Mouse (Mus musculus): ENCODE measurements at regions not wholly inside any gene's neighbourhood (a gene's known extent, or its start where the extent isn't known, plus 50 kb on each side); places are given as distances from the start of the nearest gene placed in this dataset.

- DNase-seq (ENCODE audit: low spot score) (no peak), ATAC-seq (ENCODE audit: low FRiP score, low TSS enrichment) (no peak)
- no peak overlapping the region for H3K4me2 ChIP-seq (replicated peaks; ENCODE audit: low read depth)
- H3K4me3 ChIP-seq (ENCODE audit: low read depth, low read length), result no peak overlapping the region
- no peaks in the 10 kb centered on the region for H3K36me3 ChIP-seq (ENCODE audit: control insufficient read depth, insufficient read depth, low read length)
- TF ChIP-seq EP300 (optimal IDR thresholded peaks at IDR 0.05) (no peak), CTCF (IDR thresholded peaks at IDR 0.05; ENCODE audit: low read depth) (no peak)
- WGBS, result 78% methylated on average over 7 of the region's 7 CpGs
- H3K9me3 ChIP-seq (ENCODE audit: control insufficient read depth, low read length), result no peaks in the 10 kb centered on the region
- no peak overlapping the region for H3K27ac ChIP-seq (replicated peaks)
- H3K27me3 ChIP-seq (ENCODE audit: control insufficient read depth, insufficient read depth, low read length), result no peaks in the 10 kb centered on the region
- H3K4me1 ChIP-seq (replicated peaks; ENCODE audit: control insufficient read depth, insufficient read depth), result no peaks in the 10 kb centered on the region
- H3K9ac ChIP-seq (ENCODE audit: low read length), result no peak overlapping the region
Observed at GRCm38 (mm10) chr14:76340789-76341188, 74.0 kb upstream of the Tsc22d1 start.

- ATAC-seq (ENCODE audit: low FRiP score, low TSS enrichment) (no peak), DNase-seq (ENCODE audit: low spot score) (no peak)
- H3K4me1 ChIP-seq (replicated peaks; ENCODE audit: control insufficient read depth, insufficient read depth), result no peaks in the 10 kb centered on the region
- H3K4me2 ChIP-seq (replicated peaks; ENCODE audit: low read depth), result no peak overlapping the region
- H3K36me3 ChIP-seq (ENCODE audit: control insufficient read depth, insufficient read depth, low read length), result no peaks in the 10 kb centered on the region
- 84% methylated on average over 10 of the region's 10 CpGs for WGBS
- no peak overlapping the region for H3K4me3 ChIP-seq (ENCODE audit: low read depth, low read length)
- H3K27ac ChIP-seq (replicated peaks), result no peak overlapping the region
- no peaks in the 10 kb centered on the region for H3K27me3 ChIP-seq (ENCODE audit: control insufficient read depth, insufficient read depth, low read length)
- no peaks in the 10 kb centered on the region for H3K9me3 ChIP-seq (ENCODE audit: control insufficient read depth, low read length)
- H3K9ac ChIP-seq (ENCODE audit: low read length), result no peak overlapping the region
- no peak for TF ChIP-seq CTCF (IDR thresholded peaks at IDR 0.05; ENCODE audit: low read depth)
- TF ChIP-seq EP300 (optimal IDR thresholded peaks at IDR 0.05), result no peak
Observed at GRCm38 (mm10) chr14:76341226-76341625, 73.5 kb upstream of the Tsc22d1 start.

DNA sequence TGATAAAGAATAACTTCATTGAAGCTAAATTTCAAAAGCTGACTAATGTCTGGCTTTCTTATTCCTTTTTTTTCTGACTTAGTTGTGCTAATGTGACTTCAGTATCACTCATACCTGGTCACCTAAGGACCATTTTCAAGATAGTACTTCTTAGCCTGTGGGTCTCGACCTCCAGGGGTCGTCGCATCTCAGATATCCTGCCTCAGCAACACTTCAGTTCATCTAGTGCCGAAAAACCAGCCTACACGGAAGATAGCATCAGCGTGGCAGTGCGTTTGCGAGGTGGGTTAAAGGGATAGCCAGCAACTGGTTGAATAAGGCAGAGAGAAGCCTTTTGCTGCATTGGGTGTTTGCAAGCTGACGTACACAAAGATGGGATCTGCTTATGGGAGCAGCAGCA is 62.9 kb upstream of the Tsc22d1 start:
- Histone ChIP-seq H3K9me3 (ENCODE audit: control insufficient read depth, low read length) (no peaks in the 10 kb centered on the region), H3K27me3 (ENCODE audit: control insufficient read depth, insufficient read depth, low read length) (no peaks in the 10 kb centered on the region), H3K9ac (ENCODE audit: low read length) (no peak overlapping the region), H3K36me3 (ENCODE audit: control insufficient read depth, insufficient read depth, low read length) (no peaks in the 10 kb centered on the region), H3K27ac (replicated peaks) (no peak overlapping the region), H3K4me3 (ENCODE audit: low read depth, low read length) (no peak overlapping the region), H3K4me1 (replicated peaks; ENCODE audit: control insufficient read depth, insufficient read depth) (no peaks in the 10 kb centered on the region), H3K4me2 (replicated peaks; ENCODE audit: low read depth) (no peak overlapping the region)
- no peak for ATAC-seq (ENCODE audit: low FRiP score, low TSS enrichment)
- WGBS, result 63% methylated on average over 9 of the region's 9 CpGs
- no peak for DNase-seq (ENCODE audit: low spot score)
- TF ChIP-seq CTCF (IDR thresholded peaks at IDR 0.05; ENCODE audit: low read depth) (no peak), EP300 (optimal IDR thresholded peaks at IDR 0.05) (no peak)

DNA sequence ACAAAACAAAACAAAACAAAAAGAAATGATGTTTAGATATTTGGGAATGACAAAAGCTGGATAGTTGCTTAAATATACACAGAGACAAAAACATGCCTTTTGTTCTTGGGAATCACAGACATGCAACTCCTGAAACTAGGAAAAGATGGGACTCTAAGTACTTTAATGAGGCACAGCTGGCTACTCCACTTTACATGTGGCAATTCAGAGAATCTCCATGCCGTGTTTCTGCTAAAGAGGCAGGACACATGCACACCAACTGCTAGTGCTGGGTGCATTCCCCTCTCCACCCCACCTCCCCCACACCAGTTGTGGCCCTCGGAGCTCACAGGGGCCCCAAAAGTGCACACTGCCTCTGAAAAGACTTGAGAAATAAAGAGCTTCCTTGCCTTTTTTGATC is 58.6 kb upstream of the Tsc22d1 start:
- no peak for ATAC-seq (ENCODE audit: low FRiP score, low TSS enrichment)
- 75% methylated on average over 2 of the region's 2 CpGs for WGBS
- Histone ChIP-seq H3K9me3 (ENCODE audit: control insufficient read depth, low read length) (no peaks in the 10 kb centered on the region), H3K4me1 (replicated peaks; ENCODE audit: control insufficient read depth, insufficient read depth) (no peaks in the 10 kb centered on the region), H3K27ac (replicated peaks) (no peak overlapping the region), H3K4me2 (replicated peaks; ENCODE audit: low read depth) (no peak overlapping the region), H3K27me3 (ENCODE audit: control insufficient read depth, insufficient read depth, low read length) (no peaks in the 10 kb centered on the region), H3K4me3 (ENCODE audit: low read depth, low read length) (no peak overlapping the region), H3K36me3 (ENCODE audit: control insufficient read depth, insufficient read depth, low read length) (no peaks in the 10 kb centered on the region), H3K9ac (ENCODE audit: low read length) (no peak overlapping the region)
- DNase-seq (ENCODE audit: low spot score), result no peak
- TF ChIP-seq CTCF (IDR thresholded peaks at IDR 0.05; ENCODE audit: low read depth) (no peak), EP300 (optimal IDR thresholded peaks at IDR 0.05) (no peak)

GRCm38 (mm10) chr14:76359837-76360410 is 54.8 kb upstream of the Tsc22d1 start:
- H3K9me3 ChIP-seq (ENCODE audit: control insufficient read depth, low read length), result no peaks in the 10 kb centered on the region
- no peaks in the 10 kb centered on the region for H3K27me3 ChIP-seq (ENCODE audit: control insufficient read depth, insufficient read depth, low read length)
- no peak overlapping the region for H3K27ac ChIP-seq (replicated peaks)
- no peaks in the 10 kb centered on the region for H3K4me1 ChIP-seq (replicated peaks; ENCODE audit: control insufficient read depth, insufficient read depth)
- TF ChIP-seq CTCF (IDR thresholded peaks at IDR 0.05; ENCODE audit: low read depth) (no peak), EP300 (optimal IDR thresholded peaks at IDR 0.05) (no peak)
- ATAC-seq (ENCODE audit: low FRiP score, low TSS enrichment) (no peak), DNase-seq (ENCODE audit: low spot score) (no peak)
- H3K36me3 ChIP-seq (ENCODE audit: control insufficient read depth, insufficient read depth, low read length), result no peaks in the 10 kb centered on the region
- no peak overlapping the region for H3K4me3 ChIP-seq (ENCODE audit: low read depth, low read length)
- WGBS, result 49% methylated on average over 11 of the region's 11 CpGs
- H3K9ac ChIP-seq (ENCODE audit: low read length), result no peak overlapping the region
- no peak overlapping the region for H3K4me2 ChIP-seq (replicated peaks; ENCODE audit: low read depth)

DNA sequence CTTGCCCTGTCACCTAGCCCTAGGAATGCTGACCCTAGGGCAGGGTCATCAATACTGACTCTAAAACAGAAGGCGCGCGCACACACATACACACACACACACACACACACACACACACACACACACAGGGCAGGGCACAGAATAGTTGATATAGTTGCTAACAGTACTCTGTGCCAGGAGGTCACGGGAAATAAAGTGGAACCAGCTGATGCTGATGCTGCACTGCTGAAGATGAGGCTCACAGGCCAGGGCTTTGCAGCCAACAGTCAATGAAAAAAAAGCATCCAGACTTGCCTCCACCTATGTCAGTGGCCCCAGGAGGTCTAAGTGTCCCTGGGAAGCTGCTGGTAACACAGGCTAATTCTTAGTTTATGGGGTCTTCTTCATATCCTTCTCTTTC is 50.7 kb upstream of the Tsc22d1 start:
- Histone ChIP-seq H3K4me3 (ENCODE audit: low read depth, low read length) (no peak overlapping the region), H3K36me3 (ENCODE audit: control insufficient read depth, insufficient read depth, low read length) (no peaks in the 10 kb centered on the region), H3K4me1 (replicated peaks; ENCODE audit: control insufficient read depth, insufficient read depth) (no peaks in the 10 kb centered on the region), H3K27me3 (ENCODE audit: control insufficient read depth, insufficient read depth, low read length) (no peaks in the 10 kb centered on the region), H3K9me3 (ENCODE audit: control insufficient read depth, low read length) (no peaks in the 10 kb centered on the region), H3K27ac (replicated peaks) (no peak overlapping the region), H3K4me2 (replicated peaks; ENCODE audit: low read depth) (no peak overlapping the region), H3K9ac (ENCODE audit: low read length) (no peak overlapping the region)
- no peak for TF ChIP-seq EP300 (optimal IDR thresholded peaks at IDR 0.05)
- TF ChIP-seq CTCF (IDR thresholded peaks at IDR 0.05; ENCODE audit: low read depth), result no peak
- 87% methylated on average over 4 of the region's 4 CpGs for WGBS
- DNase-seq (ENCODE audit: low spot score), result no peak
- ATAC-seq (ENCODE audit: low FRiP score, low TSS enrichment), result no peak

All from stomach, postnatal 0 days (tissue).